Mouse (Mus musculus) megakaryocyte, embryonic 14.5 days (primary cell): ENCODE measurements around the gene Slc25a17.

Experiments used
- FLI1 ChIP-seq: IDR thresholded peaks from 2 replicates; pipeline ENCODE4 v1.6.1; 2012; ENCODE audit warnings: low read length, inconsistent platforms, mixed read lengths
- GATA1 ChIP-seq: IDR thresholded peaks from 3 replicates; pipeline ENCODE4 v1.6.1; 2012; ENCODE audit warnings: mixed read lengths, low read length, inconsistent platforms, borderline replicate concordance

- TF ChIP-seq GATA1 (no peak), FLI1 (no peak)
These were observed 59.2 kb downstream of the Slc25a17 start for GRCm38 (mm10) chr15:81301193-81302070.
